Mouse (Mus musculus) liver, adult 10 weeks (tissue): ENCODE data around the gene Lilrb4a. TPM values are rescaled to one million over a fixed set of nuclear protein-coding genes. Genes with fewer than 3 reads are reported as not detected.

Experiments
- polyA plus RNA-seq: library from polyadenylated mRNA; stranded (reverse); fragments of 350-450 nt; fragmentation: Illumina TruSeq; extraction: RNeasy Lipid Tissue Mini Kit (QIAGEN cat#74804); gene quantifications from one replicate; pipeline ENCODE4 v1.2.3, GENCODE M21; 2014; ENCODE audit warnings: low read depth, low replicate concordance

Lilrb4a gene
- 26.2 TPM for polyA plus RNA-seq

DNA sequence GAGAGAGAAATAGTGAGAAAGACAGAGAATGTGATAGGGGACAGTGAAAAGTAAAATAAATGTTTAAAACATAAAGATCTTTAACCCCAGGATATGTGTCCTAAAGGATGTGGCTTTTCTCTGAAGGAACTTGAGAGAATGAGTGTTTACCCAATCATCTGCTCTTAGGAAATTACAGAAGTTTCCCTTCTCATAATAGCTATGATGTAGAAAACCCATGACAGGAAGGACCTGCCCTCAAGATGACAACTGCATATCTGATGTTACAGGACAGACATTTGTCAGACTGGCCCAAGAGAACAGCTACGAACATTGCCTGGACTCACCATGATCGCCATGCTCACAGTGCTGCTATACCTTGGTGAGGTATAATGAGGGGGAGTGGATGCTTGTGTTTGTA is at the start of gene Lilrb4a:
Lilrb4a (plus strand) TSS at position 266 of the 400 bp plus-strand sequence.

DNA sequence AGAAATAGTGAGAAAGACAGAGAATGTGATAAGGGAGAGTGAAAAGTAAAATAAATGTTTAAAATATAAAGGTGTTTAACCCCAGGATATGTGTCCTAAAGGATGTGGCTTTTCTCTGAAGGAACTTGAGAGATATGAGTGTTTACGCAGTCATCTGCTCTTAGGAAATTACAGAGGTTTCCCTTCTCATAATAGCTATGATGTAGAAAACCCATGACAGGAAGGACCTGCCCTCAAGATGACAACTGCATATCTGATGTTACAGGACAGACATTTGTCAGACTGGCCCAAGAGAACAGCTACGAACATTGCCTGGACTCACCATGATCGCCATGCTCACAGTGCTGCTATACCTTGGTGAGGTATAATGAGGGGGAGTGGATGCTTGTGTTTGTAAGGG is 10.4 kb upstream of the Lilrb4a start, which contains the start of the genes Gm49339 and Lilr4b:
Gm49339 (plus strand) TSS at position 216 of the 400 bp plus-strand sequence.
Lilr4b (plus strand) TSS at position 236 of the 400 bp plus-strand sequence.

Other genes with a start within 250 kb of the Lilrb4a start
- gene Gm49339, start 10.3 kb upstream of the Lilrb4a start, polyA plus RNA-seq: 0.50 TPM
- 5.6 TPM for gene Lilr4b, start 10.3 kb upstream of the Lilrb4a start, polyA plus RNA-seq
- gene Fam162b, start 99.6 kb downstream of the Lilrb4a start, polyA plus RNA-seq: not detected
- gene Gprc6a, start 140.5 kb downstream of the Lilrb4a start, polyA plus RNA-seq: not detected
- not detected for gene Rfx6, start 186.8 kb downstream of the Lilrb4a start, polyA plus RNA-seq